Mouse (Mus musculus) frontal cortex, postnatal 14 days (tissue): Measurements from ENCODE around the gene Asna1.

ENCODE experiments used
- DNase-seq, 2 experiments: peaks; one replicate each; pipeline ENCODE4 v3.0.0; 2022; ENCODE audit warnings: low spot score in 2 of 2

Asna1 gene

GRCm38 (mm10) chr8:85025098-85025932, at the start of gene Asna1:
TSS of gene Asna1 (minus strand) at chr8:85025281.
- peak; percentile 70 to 80 for DNase-seq

DNA sequence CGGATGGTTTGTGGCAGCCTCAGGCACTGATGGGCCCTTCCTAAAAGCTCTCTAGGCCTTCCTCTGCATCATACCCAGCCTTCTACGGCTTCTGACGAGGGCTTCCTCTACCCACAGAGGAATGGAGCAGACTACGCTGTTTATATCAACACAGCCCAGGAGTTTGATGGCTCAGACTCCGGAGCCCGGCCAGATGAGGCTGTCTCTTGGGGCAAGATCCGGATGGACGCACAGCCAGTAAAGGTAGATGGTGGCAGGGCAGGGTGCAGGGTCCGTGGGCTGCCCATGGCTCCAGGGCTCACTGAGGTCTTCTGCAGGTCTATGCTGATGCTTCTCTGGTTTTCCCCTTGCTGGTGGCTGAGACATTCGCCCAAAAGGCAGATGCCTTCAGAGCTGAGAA, 49.5 kb upstream of the Asna1 start:
- DNase-seq = no peak

DNA sequence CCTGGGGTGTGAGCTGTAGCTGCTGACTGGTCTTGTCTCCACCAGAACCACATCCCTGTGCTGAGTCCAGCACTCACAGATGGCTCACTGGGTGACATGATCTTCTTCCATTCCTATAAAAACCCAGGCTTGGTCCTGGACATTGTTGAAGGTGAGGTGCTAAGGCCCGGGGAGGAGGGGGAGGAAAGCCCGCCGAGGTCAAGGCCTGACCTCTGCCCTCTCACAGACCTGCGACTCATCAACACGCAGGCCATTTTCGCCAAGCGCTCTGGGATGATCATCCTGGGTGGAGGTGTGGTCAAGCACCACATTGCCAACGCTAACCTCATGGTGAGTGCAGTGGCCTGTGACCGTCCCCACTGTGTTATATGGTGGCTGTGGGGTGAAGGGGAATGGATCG, 49.1 kb upstream of the Asna1 start:
- no peak for DNase-seq

DNA sequence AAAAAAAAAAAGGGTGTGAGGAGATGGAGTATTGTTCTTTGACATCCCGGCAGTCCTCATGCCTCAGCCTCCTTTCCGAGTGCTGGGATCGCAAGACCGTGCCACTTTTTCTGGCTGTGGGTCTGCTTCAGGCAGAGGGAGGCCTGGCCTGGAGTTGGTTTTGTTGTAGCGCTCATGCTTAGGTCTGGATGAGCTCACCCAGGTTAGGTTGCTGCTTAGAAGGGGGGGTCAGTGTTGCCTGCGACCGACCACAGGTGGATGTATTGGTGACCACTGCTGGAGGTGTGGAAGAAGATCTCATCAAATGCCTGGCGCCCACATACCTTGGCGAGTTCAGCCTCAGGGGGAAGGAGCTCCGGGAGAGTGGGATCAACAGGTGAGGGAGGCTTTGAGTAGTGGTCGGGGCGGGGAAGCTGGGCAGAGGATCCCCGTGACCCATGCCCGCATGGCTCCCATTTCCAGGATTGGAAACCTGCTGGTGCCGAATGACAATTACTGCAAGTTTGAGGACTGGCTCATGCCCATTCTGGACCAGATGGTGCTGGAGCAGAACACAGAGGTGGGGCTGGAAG, 48.0 kb upstream of the Asna1 start:
- no peak for DNase-seq

GRCm38 (mm10) chr8:85072364-85072929, 47.4 kb upstream of the Asna1 start:
- DNase-seq = no peak

DNA sequence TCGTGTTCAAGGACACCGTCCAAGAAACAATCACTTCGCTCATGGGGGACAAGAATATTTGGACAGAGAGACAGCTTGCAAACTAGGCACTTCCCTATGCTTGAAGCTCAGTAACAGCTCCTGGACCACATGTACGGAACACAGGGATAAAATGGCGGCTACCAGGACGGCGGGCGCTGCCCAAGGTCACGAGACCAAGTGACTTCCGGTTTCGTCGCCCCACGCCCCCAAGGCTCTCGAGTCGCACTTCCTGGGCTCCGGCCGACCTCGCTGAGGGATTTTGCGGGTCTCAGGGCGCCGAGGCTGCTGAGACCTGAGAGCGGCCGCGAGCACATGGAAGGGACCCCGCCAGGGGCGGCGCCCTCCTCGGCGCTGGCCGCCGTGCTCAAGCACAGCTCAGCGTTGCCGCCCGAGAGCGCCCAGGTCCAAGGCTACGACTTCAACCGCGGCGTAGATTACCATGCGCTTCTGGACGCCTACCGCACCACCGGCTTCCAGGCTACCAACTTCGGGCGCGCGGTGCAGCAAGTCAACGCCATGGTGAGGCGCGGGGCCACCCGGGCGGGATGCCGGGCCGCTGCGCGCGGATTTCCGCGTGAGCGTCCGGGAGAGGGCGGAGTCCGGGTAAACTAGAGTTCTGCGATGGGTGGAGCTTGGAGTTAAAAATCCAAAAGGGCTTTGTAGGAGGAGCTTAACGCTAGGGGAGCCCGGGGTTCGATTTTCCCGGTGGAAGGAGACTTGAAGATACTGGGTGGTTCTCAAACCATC, 46.6 kb upstream of the Asna1 start, which contains the start of gene Dhps:
TSS of gene Dhps (plus strand) at position 244 of the 768 bp plus-strand sequence.
- peak; percentile 87 to 91 for DNase-seq

DNA sequence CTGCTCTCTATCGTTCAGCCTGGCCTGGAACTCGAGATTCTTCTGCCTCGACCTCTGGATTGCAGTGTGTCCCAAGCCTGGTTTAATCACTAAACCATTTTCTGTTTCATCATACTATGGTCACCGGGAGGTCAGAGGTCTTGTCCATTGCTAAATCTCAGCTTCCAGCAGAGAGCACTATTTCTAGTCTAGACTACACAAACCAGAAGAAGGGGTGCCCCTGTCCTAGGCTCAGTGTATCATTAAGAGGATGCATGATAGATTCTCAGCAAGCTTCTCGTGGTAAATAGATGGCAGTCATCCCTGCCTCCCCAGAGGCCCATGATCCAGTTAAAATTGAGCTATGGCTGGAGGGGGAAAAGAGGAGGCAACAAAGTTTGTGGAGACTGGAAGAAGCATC, 46.0 kb upstream of the Asna1 start:
- no peak for DNase-seq

- DNase-seq = no peak
Observed at GRCm38 (mm10) chr8:85067982-85068381, 42.9 kb upstream of the Asna1 start, which contains the start of gene Gm5741. TSS of gene Gm5741 (minus strand) at chr8:85067982.

- DNase-seq = no peak
Observed at GRCm38 (mm10) chr8:85067155-85067554, 42.1 kb upstream of the Asna1 start.

GRCm38 (mm10) chr8:85065213-85065612, 40.1 kb upstream of the Asna1 start:
- DNase-seq = no peak

DNA sequence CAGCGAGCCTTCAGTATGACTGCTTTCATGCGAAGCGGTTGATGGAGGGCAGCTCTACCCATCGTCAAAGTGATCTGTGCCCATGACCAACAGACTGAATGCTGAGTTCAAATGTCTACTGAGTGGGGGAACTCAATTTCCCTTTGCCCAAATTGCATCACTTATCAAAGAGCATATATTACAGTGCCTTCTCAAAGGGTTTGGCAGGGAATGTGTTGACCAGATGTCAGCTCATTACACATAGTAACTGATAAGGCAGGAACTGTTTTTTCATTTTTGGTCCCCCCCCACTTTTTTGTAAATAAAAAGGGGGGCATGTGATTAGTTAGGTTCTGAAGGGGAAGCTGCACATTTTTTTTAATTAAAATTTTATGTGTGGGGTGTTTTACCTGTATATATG, 37.5 kb upstream of the Asna1 start:
- no peak for DNase-seq

DNA sequence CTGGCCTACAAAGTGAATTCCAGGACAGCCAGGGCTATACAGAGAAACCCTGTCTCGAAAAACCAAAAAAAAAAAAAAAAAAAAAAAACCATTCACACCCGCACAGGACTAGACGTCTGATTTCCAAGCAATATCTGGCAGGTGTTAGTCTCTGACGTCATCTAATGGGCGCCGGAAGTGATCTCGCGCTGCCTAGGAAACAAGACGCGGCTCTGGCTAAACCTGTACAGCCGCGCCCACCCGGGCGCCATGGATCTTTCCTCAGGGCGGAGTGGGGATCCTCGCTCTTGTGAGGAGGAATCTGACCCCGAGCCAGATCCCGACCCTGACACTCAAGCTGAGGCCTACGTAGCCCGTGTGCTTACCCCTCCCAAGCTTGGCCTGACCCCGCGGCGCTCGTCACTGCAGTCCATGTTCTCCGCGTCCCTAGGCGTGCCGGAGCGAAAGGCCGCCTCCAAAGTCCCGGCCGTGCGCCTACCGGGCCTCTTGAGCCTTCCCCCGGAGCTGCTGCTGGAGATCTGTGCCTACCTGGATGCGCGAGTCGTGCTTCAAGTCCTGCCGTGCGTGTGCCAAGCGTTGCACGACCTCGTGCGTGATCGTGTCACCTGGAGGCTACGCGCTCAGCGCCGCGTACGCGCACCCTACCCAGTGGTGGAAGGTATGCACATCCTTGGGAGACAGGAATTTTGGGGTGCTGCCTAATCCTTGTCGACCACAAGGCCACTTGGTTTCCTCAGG, 35.0 kb upstream of the Asna1 start, which contains the start of gene Fbxw9:
TSS of gene Fbxw9 (plus strand) at position 177 of the 738 bp plus-strand sequence.
- peak; percentile 86 for DNase-seq

GRCm38 (mm10) chr8:85057367-85057766, 32.3 kb upstream of the Asna1 start:
- no peak for DNase-seq

DNA sequence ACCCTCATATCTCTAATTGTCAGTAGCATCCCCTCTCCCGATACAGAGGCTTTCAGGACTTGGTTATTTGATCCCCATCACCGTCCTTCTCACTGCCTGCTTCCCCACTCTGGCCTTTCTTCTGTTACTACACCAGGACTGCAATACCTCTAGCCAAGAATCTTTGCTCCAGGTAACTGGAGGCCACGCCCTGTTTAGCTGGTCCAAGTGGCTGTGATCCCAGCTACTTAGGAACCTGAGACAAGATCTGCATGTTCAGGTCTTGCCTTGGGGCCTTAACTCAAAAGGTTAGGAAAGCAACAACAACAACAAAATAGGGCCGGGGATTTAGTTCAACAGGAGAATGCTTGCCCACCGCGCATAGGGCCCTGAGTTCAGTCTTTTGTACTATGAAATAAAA, 18.5 kb upstream of the Asna1 start:
- DNase-seq = no peak

- DNase-seq = peak in 1 of 2 experiments; percentile 55
Observed at GRCm38 (mm10) chr8:85037681-85038531, 12.8 kb upstream of the Asna1 start.

DNA sequence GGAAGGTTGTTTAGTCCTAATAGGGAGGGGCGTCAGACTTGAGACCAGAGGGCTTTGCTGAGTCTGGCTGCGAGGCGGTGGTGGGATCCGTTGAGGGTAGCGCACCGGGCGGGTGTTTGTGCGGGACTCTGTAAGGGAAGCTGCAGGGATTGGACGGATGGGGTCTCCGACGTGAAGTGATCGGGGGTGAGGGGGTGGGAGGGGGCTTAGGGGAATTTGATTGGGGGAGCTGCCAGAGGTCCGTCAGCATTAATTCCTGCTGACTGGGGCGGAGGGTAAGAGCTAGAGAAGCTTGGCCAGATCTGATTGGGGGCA, 12.2 kb upstream of the Asna1 start:
- no peak for DNase-seq

- peak; percentile 82 to 90 for DNase-seq
Observed at GRCm38 (mm10) chr8:85036718-85037365, 11.8 kb upstream of the Asna1 start, which contains the start of gene Tnpo2. TSS of gene Tnpo2 (plus strand) at chr8:85036915.

DNA sequence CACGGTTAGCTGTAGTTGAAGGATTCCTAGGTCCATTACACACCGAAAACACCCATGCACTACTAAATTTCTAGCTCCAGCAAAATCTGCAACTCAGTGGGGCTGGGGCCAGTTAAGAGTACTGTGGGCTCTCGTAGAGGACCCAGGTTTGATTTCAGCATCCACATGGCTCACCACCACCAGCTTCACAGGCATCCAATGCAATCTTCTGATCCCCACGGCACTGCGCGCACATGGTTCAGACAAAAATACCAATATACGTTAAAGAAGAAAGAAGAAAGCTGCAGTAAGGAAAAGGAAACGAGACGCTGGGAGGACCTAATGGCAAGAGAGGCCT, 11.3 kb upstream of the Asna1 start:
- no peak for DNase-seq

GRCm38 (mm10) chr8:85035728-85036310, 10.7 kb upstream of the Asna1 start:
- DNase-seq = peak in 1 of 2 experiments; percentile 18
